Comparison of ENCODE assay signal across 8 mouse cellular contexts in the genomic region with DNA sequence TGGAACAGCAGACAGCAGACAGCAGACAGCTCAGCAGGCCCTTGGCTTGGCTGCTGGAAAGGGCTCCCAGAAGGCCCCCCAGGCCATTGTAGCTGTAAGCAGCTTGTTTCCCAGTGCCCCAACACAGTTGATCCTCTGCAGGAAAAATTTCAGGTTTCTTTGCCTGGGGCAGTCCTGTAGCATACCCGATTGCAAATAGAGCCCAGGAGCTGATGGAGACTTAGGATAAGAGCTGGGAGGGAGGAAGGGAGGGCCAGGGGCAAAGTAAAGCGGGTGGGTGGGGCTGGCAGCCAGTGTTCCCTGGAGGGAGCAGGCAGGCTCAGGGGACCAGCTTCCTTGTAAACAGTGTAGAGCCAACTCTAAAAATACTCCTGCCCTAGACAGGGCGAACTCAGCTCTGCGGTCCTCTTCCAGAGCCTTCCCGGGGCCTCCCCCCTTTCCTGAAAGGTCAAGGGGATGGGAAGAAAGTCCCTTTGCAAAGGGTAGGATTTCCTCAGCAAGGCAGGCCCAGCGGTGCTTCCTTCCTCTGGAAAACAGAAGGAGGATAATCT.
DNase-seq lines count a peak whose midpoint lies in the region; ATAC-seq and TF ChIP-seq lines count a peak whose summit lies in the region.

No protein-coding gene starts in this region.

- H3K9me3 ChIP-seq in ES-E14 (ENCODE audit: control insufficient read depth, insufficient read depth, low read depth, low read length): no peaks in the 10 kb centered on the region
- H3K9me3 ChIP-seq in lung, embryonic 14.5 days (ENCODE audit: low read depth, low read length): no peaks in the 10 kb centered on the region

- H3K4me2 ChIP-seq in lung, embryonic 14.5 days: 0 out of 2 replicates have a peak overlapping the region, but pooled peaks have one; percentile 12

- no peak overlapping the region; a peak in 1 of 4 replicates for H3K4me3 ChIP-seq in ES-E14 (ENCODE audit: insufficient read depth in 1 of 2, low read depth in 1 of 2, low read length in 2 of 2, poor library complexity in 1 of 2, severe bottlenecking in 1 of 2)
- no peak overlapping the region for H3K4me3 ChIP-seq in lung, embryonic 14.5 days (ENCODE audit: low read depth, low read length)

- peaks cover 0 to 7% of the 10 kb centered on the region in 2 experiments; a peak in 1 of 4 replicates for H3K4me1 ChIP-seq in ES-E14 (ENCODE audit: control insufficient read depth in 2 of 2, insufficient read depth in 2 of 2, low read length in 2 of 2, poor library complexity in 1 of 2)
- peaks cover 31% of the 10 kb centered on the region for H3K4me1 ChIP-seq in lung, embryonic 14.5 days (ENCODE audit: insufficient read depth)

- no peak overlapping the region for H3K9ac ChIP-seq in ES-E14 (ENCODE audit: insufficient read depth, low read depth, low read length, poor library complexity, severe bottlenecking)
- 0 out of 2 replicates have a peak overlapping the region, but pooled peaks have one; percentile 20 for H3K9ac ChIP-seq in lung, embryonic 14.5 days

- no peaks in the 10 kb centered on the region for H3K27me3 ChIP-seq in lung, embryonic 14.5 days (ENCODE audit: insufficient read depth, low read length)

- 8% methylated on average over 6 of the region's 6 CpGs for WGBS in lung, embryonic 14.5 days

- peak; percentile 89 for ATAC-seq in lung, embryonic 14.5 days (ENCODE audit: insufficient read depth)

- peak; percentile 40 for DNase-seq in ES-E14 (ENCODE audit: low read depth, low spot score)
- DNase-seq in embryo, embryonic 11 days: peak; percentile 44
- peak; percentile 89 for DNase-seq in heart, adult 8-10 months (ENCODE audit: low spot score)
- peak; percentile 60 for DNase-seq in kidney, adult 18-20 months
- DNase-seq in lung, embryonic 14.5 days: peak; percentile 72
- peak; percentile 62 for DNase-seq in yolk sac, embryonic 10.5 days (ENCODE audit: low spot score)
- DNase-seq in frontal cortex, postnatal 14 days (ENCODE audit: low spot score in 2 of 2): no peak
- DNase-seq in right cerebral cortex, postnatal 14 days: no peak

- in situ Hi-C loops in ES-E14 (cut with MboI; ENCODE audit: low sequenced_read_pairs in 2 of 2, unreplicated experiment in 2 of 2): no loop called here

- TF ChIP-seq CTCF in lung, embryonic 14.5 days (IDR thresholded peaks at IDR 0.05; ENCODE audit: low read depth): no peak

- no peak overlapping the region; the same call in 1 of the 2 replicates for H3K27ac ChIP-seq in ES-E14 (ENCODE audit: insufficient read depth, low read depth, low read length, poor library complexity, severe bottlenecking)
- peak overlapping the region; percentile 82 for H3K27ac ChIP-seq in lung, embryonic 14.5 days (ENCODE audit: low read depth)

- H3K36me3 ChIP-seq in ES-E14 (ENCODE audit: control insufficient read depth, insufficient read depth, low read length, poor library complexity, severe bottlenecking): no peaks in the 10 kb centered on the region
- H3K36me3 ChIP-seq in lung, embryonic 14.5 days (ENCODE audit: insufficient read depth): no peaks in the 10 kb centered on the region

TF ChIP-seq in ES-E14, 5 proteins besides CTCF, POLR2A, EP300 and RAD21:
- TF ChIP-seq ZNF384 (IDR thresholded peaks at IDR 0.05; ENCODE audit: low read depth, low read length) (no peak), ZC3H11A (IDR thresholded peaks at IDR 0.05; ENCODE audit: borderline replicate concordance, low read depth, low read length) (no peak), MAFK (IDR thresholded peaks at IDR 0.05; ENCODE audit: insufficient read depth, low read depth, low read length) (no peak), CHD2 (IDR thresholded peaks at IDR 0.05; ENCODE audit: low read depth, low read length) (no peak), HCFC1 (IDR thresholded peaks at IDR 0.05; ENCODE audit: borderline replicate concordance, insufficient read depth, low read length) (no peak)

Comparison
In these comparisons a context has a peak if more than half of its experiments do, and no peak if none do; other contexts are left out.
1. DNase-seq: peak in ES-E14 (single experiment), embryo, embryonic 11 days (single experiment), heart, adult 8-10 months (single experiment), kidney, adult 18-20 months (single experiment), lung, embryonic 14.5 days (single experiment) and yolk sac, embryonic 10.5 days (single experiment); none in frontal cortex, postnatal 14 days (0 of 2) and right cerebral cortex, postnatal 14 days (single experiment).